Mouse (Mus musculus): ENCODE results near the gene Castor1. TPM values are rescaled to one million over a fixed set of nuclear protein-coding genes. Genes with fewer than 3 reads are reported as not detected.

Gene Castor1
- polyA plus RNA-seq, 1 experiment from 2014 or later: 2.1 TPM

- DNase-seq: no peak
- Histone ChIP-seq H3K36me3 (ENCODE audit: control insufficient read depth, insufficient read depth, low read length) (no peaks in the 10 kb centered on the region), H3K27me3 (ENCODE audit: control insufficient read depth, insufficient read depth, low read length) (no peaks in the 10 kb centered on the region), H3K4me1 (ENCODE audit: control insufficient read depth, insufficient read depth, low read length) (no peaks in the 10 kb centered on the region), H3K27ac (replicated peaks; ENCODE audit: low read depth, low read length) (no peak overlapping the region), H3K4me3 (replicated peaks; ENCODE audit: low read depth, low read length) (no peak overlapping the region), H3K4me2 (ENCODE audit: low read length) (no peak overlapping the region), H3K9me3 (ENCODE audit: control insufficient read depth, low read length) (no peaks in the 10 kb centered on the region), H3K9ac (replicated peaks; ENCODE audit: low read length) (no peak overlapping the region)
- 86% methylated on average over 6 of the region's 6 CpGs for WGBS
- ATAC-seq (ENCODE audit: low FRiP score, low TSS enrichment): no peak
These were observed 17.1 kb downstream of the Castor1 start for GRCm38 (mm10) chr11:4235052-4235655.

GRCm38 (mm10) chr11:4235665-4236545 is 17.9 kb downstream of the Castor1 start, which contains the start of gene Osm:
Gene Osm (plus strand): TSS chr11:4236420.
- no peaks in the 10 kb centered on the region for H3K36me3 ChIP-seq (ENCODE audit: control insufficient read depth, insufficient read depth, low read length)
- ATAC-seq (ENCODE audit: low FRiP score, low TSS enrichment): no peak
- H3K4me1 ChIP-seq (ENCODE audit: control insufficient read depth, insufficient read depth, low read length): no peaks in the 10 kb centered on the region
- no peak within 1 kb of the TSS for H3K27ac ChIP-seq (replicated peaks; ENCODE audit: low read depth, low read length)
- H3K9me3 ChIP-seq (ENCODE audit: control insufficient read depth, low read length): no peaks in the 10 kb centered on the region
- H3K9ac ChIP-seq (replicated peaks; ENCODE audit: low read length): no peak within 1 kb of the TSS
- DNase-seq: no peak
- H3K4me2 ChIP-seq (ENCODE audit: low read length): no peak within 1 kb of the TSS
- H3K4me3 ChIP-seq (replicated peaks; ENCODE audit: low read depth, low read length): no peak within 1 kb of the TSS
- H3K27me3 ChIP-seq (ENCODE audit: control insufficient read depth, insufficient read depth, low read length): no peaks in the 10 kb centered on the region
- 68% methylated on average over 16 of the region's 16 CpGs for WGBS

GRCm38 (mm10) chr11:4236546-4237067 is 18.6 kb downstream of the Castor1 start:
- Histone ChIP-seq H3K4me3 (replicated peaks; ENCODE audit: low read depth, low read length) (no peak overlapping the region), H3K9ac (replicated peaks; ENCODE audit: low read length) (no peak overlapping the region), H3K36me3 (ENCODE audit: control insufficient read depth, insufficient read depth, low read length) (no peaks in the 10 kb centered on the region), H3K27ac (replicated peaks; ENCODE audit: low read depth, low read length) (no peak overlapping the region), H3K4me1 (ENCODE audit: control insufficient read depth, insufficient read depth, low read length) (no peaks in the 10 kb centered on the region), H3K9me3 (ENCODE audit: control insufficient read depth, low read length) (no peaks in the 10 kb centered on the region), H3K4me2 (ENCODE audit: low read length) (no peak overlapping the region), H3K27me3 (ENCODE audit: control insufficient read depth, insufficient read depth, low read length) (no peaks in the 10 kb centered on the region)
- ATAC-seq (ENCODE audit: low FRiP score, low TSS enrichment): no peak
- 93% methylated on average over 21 of the region's 21 CpGs for WGBS
- DNase-seq: no peak

GRCm38 (mm10) chr11:4237389-4237912 is 19.4 kb downstream of the Castor1 start:
- DNase-seq (no peak), ATAC-seq (ENCODE audit: low FRiP score, low TSS enrichment) (no peak; the same call in 1 of the 2 replicates)
- no peaks in the 10 kb centered on the region for H3K36me3 ChIP-seq (ENCODE audit: control insufficient read depth, insufficient read depth, low read length)
- WGBS: 87% methylated on average over 18 of the region's 18 CpGs
- H3K9ac ChIP-seq (replicated peaks; ENCODE audit: low read length): no peak overlapping the region
- H3K27ac ChIP-seq (replicated peaks; ENCODE audit: low read depth, low read length): no peak overlapping the region
- H3K9me3 ChIP-seq (ENCODE audit: control insufficient read depth, low read length): no peaks in the 10 kb centered on the region
- no peak overlapping the region for H3K4me3 ChIP-seq (replicated peaks; ENCODE audit: low read depth, low read length)
- no peaks in the 10 kb centered on the region for H3K4me1 ChIP-seq (ENCODE audit: control insufficient read depth, insufficient read depth, low read length)
- no peaks in the 10 kb centered on the region for H3K27me3 ChIP-seq (ENCODE audit: control insufficient read depth, insufficient read depth, low read length)
- H3K4me2 ChIP-seq (ENCODE audit: low read length): no peak overlapping the region

- Histone ChIP-seq H3K27ac (replicated peaks; ENCODE audit: low read depth, low read length) (no peak overlapping the region), H3K9me3 (ENCODE audit: control insufficient read depth, low read length) (no peaks in the 10 kb centered on the region), H3K9ac (replicated peaks; ENCODE audit: low read length) (no peak overlapping the region), H3K4me1 (ENCODE audit: control insufficient read depth, insufficient read depth, low read length) (no peaks in the 10 kb centered on the region), H3K36me3 (ENCODE audit: control insufficient read depth, insufficient read depth, low read length) (no peaks in the 10 kb centered on the region), H3K27me3 (ENCODE audit: control insufficient read depth, insufficient read depth, low read length) (no peaks in the 10 kb centered on the region), H3K4me3 (replicated peaks; ENCODE audit: low read depth, low read length) (no peak overlapping the region), H3K4me2 (ENCODE audit: low read length) (no peak overlapping the region)
- 90% methylated on average over 6 of the region's 6 CpGs for WGBS
- ATAC-seq (ENCODE audit: low FRiP score, low TSS enrichment) (no peak), DNase-seq (no peak)
These were observed 20.1 kb downstream of the Castor1 start for GRCm38 (mm10) chr11:4238167-4238566.

- ATAC-seq (ENCODE audit: low FRiP score, low TSS enrichment) (no peak), DNase-seq (no peak)
- 94% methylated on average over 23 of the region's 23 CpGs for WGBS
- H3K27ac ChIP-seq (replicated peaks; ENCODE audit: low read depth, low read length): no peak overlapping the region
- H3K9me3 ChIP-seq (ENCODE audit: control insufficient read depth, low read length): no peaks in the 10 kb centered on the region
- no peak overlapping the region for H3K4me2 ChIP-seq (ENCODE audit: low read length)
- no peaks in the 10 kb centered on the region for H3K4me1 ChIP-seq (ENCODE audit: control insufficient read depth, insufficient read depth, low read length)
- H3K36me3 ChIP-seq (ENCODE audit: control insufficient read depth, insufficient read depth, low read length): no peaks in the 10 kb centered on the region
- no peaks in the 10 kb centered on the region for H3K27me3 ChIP-seq (ENCODE audit: control insufficient read depth, insufficient read depth, low read length)
- no peak overlapping the region for H3K4me3 ChIP-seq (replicated peaks; ENCODE audit: low read depth, low read length)
- H3K9ac ChIP-seq (replicated peaks; ENCODE audit: low read length): no peak overlapping the region
These were observed 21.7 kb downstream of the Castor1 start for GRCm38 (mm10) chr11:4239691-4240090.

GRCm38 (mm10) chr11:4240151-4240550 is 22.1 kb downstream of the Castor1 start:
- Histone ChIP-seq H3K4me1 (ENCODE audit: control insufficient read depth, insufficient read depth, low read length) (no peaks in the 10 kb centered on the region), H3K27me3 (ENCODE audit: control insufficient read depth, insufficient read depth, low read length) (no peaks in the 10 kb centered on the region), H3K27ac (replicated peaks; ENCODE audit: low read depth, low read length) (no peak overlapping the region), H3K9ac (replicated peaks; ENCODE audit: low read length) (no peak overlapping the region), H3K4me2 (ENCODE audit: low read length) (no peak overlapping the region), H3K36me3 (ENCODE audit: control insufficient read depth, insufficient read depth, low read length) (no peaks in the 10 kb centered on the region), H3K9me3 (ENCODE audit: control insufficient read depth, low read length) (no peaks in the 10 kb centered on the region), H3K4me3 (replicated peaks; ENCODE audit: low read depth, low read length) (no peak overlapping the region)
- ATAC-seq (ENCODE audit: low FRiP score, low TSS enrichment): no peak
- DNase-seq: no peak
- 88% methylated on average over 7 of the region's 7 CpGs for WGBS

GRCm38 (mm10) chr11:4241180-4241579 is 23.2 kb downstream of the Castor1 start:
- no peak overlapping the region for H3K9ac ChIP-seq (replicated peaks; ENCODE audit: low read length)
- H3K4me2 ChIP-seq (ENCODE audit: low read length): no peak overlapping the region
- H3K27ac ChIP-seq (replicated peaks; ENCODE audit: low read depth, low read length): no peak overlapping the region
- WGBS: 81% methylated on average over 4 of the region's 4 CpGs
- no peaks in the 10 kb centered on the region for H3K4me1 ChIP-seq (ENCODE audit: control insufficient read depth, insufficient read depth, low read length)
- ATAC-seq (ENCODE audit: low FRiP score, low TSS enrichment): no peak
- H3K27me3 ChIP-seq (ENCODE audit: control insufficient read depth, insufficient read depth, low read length): no peaks in the 10 kb centered on the region
- H3K36me3 ChIP-seq (ENCODE audit: control insufficient read depth, insufficient read depth, low read length): no peaks in the 10 kb centered on the region
- H3K4me3 ChIP-seq (replicated peaks; ENCODE audit: low read depth, low read length): no peak overlapping the region
- DNase-seq: no peak
- H3K9me3 ChIP-seq (ENCODE audit: control insufficient read depth, low read length): no peaks in the 10 kb centered on the region

Measured in midbrain, embryonic 14.5 days (tissue).